Mouse (Mus musculus) limb, embryonic 15.5 days (tissue): Measurements from ENCODE around the gene Slc22a4. TPM values are rescaled to one million over a fixed set of nuclear protein-coding genes. Genes with fewer than 3 reads are reported as not detected.
"Not testable (repeated sequence)": the region's sequence is repeated elsewhere in the genome, so short reads cannot be mapped to it uniquely, and the experiment has no call there.

Source experiments
- ATAC-seq: fragments of 200-750 bp; cut with Nextera tagmentation; 2 replicates; pipeline ENCODE4 v1.8.0; 2017; ENCODE audit warnings: low read depth, moderate TSS enrichment; ENCODE audit not compliant: insufficient number of reproducible peaks, low FRiP score, low TSS enrichment
- H3K27ac ChIP-seq: fragments of 300-500 bp; sonication (generic); 2 replicates; pipeline ENCODE4 v1.5.1; 2015; ENCODE audit warnings: moderate library complexity, mild to moderate bottlenecking, inconsistent platforms
- H3K27me3 ChIP-seq: fragments of 300-500 bp; sonication (generic); 2 replicates; pipeline ENCODE4 v1.6.1; 2015; ENCODE audit warnings: inconsistent platforms
- H3K36me3 ChIP-seq: fragments of 300-500 bp; sonication (generic); 2 replicates; pipeline ENCODE4 v1.6.1; 2015; ENCODE audit warnings: inconsistent platforms
- H3K4me1 ChIP-seq: fragments of 300-500 bp; sonication (generic); 2 replicates; pipeline ENCODE4 v1.6.1; 2015; ENCODE audit warnings: inconsistent platforms
- H3K4me2 ChIP-seq: fragments of 300-500 bp; sonication (generic); 2 replicates; pipeline ENCODE4 v1.6.1; 2015; ENCODE audit warnings: mild to moderate bottlenecking, inconsistent platforms
- H3K4me3 ChIP-seq: fragments of 300-500 bp; sonication (generic); 2 replicates; pipeline ENCODE4 v1.5.1; 2015; ENCODE audit warnings: mild to moderate bottlenecking, inconsistent platforms
- H3K9ac ChIP-seq: fragments of 300-500 bp; sonication (generic); 2 replicates; pipeline ENCODE4 v1.6.1; 2015; ENCODE audit warnings: inconsistent platforms
- H3K9me3 ChIP-seq: fragments of 300-500 bp; sonication (generic); 2 replicates; pipeline ENCODE4 v1.6.1; 2016; ENCODE audit warnings: inconsistent platforms
- WGBS: fragments of 180-500 bp; shearing (Covaris S2); methylation state at CpG from one replicate; pipeline ENCODE4 v1.1.7; 2015; 5-methylcytosine and 5-hydroxymethylcytosine counted together
- polyA plus RNA-seq: library from polyadenylated mRNA; unstranded; fragments of >200 nt; fragmentation: Nextera tagmentation; extraction: Ambion mirVana; gene quantifications from 2 replicates; pipeline ENCODE4 v1.2.1, GENCODE M21; 2015

The Slc22a4 gene
- polyA plus RNA-seq, 1 experiment from 2014 or later = 6.9 TPM

- no peak for ATAC-seq
- no peaks in the 10 kb centered on the region for H3K27me3 ChIP-seq
- peaks cover 56% of the 10 kb centered on the region for H3K36me3 ChIP-seq
- H3K4me2 ChIP-seq = no peak overlapping the region
- no peak overlapping the region for H3K9ac ChIP-seq
- 31% methylated on average over 4 of the region's 6 CpGs for WGBS
- peaks cover 27% of the 10 kb centered on the region for H3K4me1 ChIP-seq
- H3K4me3 ChIP-seq = no peak overlapping the region
- no peaks in the 10 kb centered on the region for H3K9me3 ChIP-seq
- no peak overlapping the region for H3K27ac ChIP-seq
Observed at GRCm38 (mm10) chr11:54054257-54054656, 26.4 kb upstream of the Slc22a4 start.

- H3K36me3 ChIP-seq = peaks cover 56% of the 10 kb centered on the region
- H3K4me2 ChIP-seq = no peak overlapping the region
- H3K9me3 ChIP-seq = no peaks in the 10 kb centered on the region
- H3K4me3 ChIP-seq = no peak overlapping the region
- no peak for ATAC-seq
- peaks cover 15% of the 10 kb centered on the region for H3K4me1 ChIP-seq
- H3K27ac ChIP-seq = no peak overlapping the region
- WGBS = 87% methylated on average over 7 of the region's 7 CpGs
- H3K9ac ChIP-seq = no peak overlapping the region
- no peaks in the 10 kb centered on the region for H3K27me3 ChIP-seq
Observed at GRCm38 (mm10) chr11:54053090-54053489, 25.2 kb upstream of the Slc22a4 start.

DNA sequence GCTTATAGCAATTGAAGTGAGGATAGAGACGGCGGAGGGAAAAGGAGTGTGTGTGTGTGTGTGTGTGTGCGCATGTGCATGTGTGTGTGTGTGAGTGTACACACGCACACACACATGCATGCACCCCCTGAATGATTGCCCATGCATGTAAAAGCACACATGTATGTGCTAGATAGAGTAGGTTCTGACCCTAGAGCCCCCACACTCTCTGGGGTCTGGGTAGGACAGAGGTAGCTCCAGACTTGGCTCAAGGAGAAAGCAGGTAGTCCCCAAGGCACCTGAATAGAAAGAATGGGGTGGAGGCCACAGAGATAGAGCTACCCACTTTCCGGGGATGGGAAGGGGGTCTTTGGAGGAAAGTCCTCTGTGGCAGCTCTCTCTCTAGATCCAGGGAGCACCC, 24.2 kb upstream of the Slc22a4 start:
- Histone ChIP-seq H3K9me3 (no peaks in the 10 kb centered on the region), H3K9ac (no peak overlapping the region), H3K27me3 (no peaks in the 10 kb centered on the region), H3K4me2 (no peak overlapping the region), H3K4me3 (no peak overlapping the region), H3K27ac (no peak overlapping the region), H3K36me3 (peaks cover 52% of the 10 kb centered on the region), H3K4me1 (peaks cover 6% of the 10 kb centered on the region)
- WGBS = 90% methylated on average over 5 of the region's 5 CpGs
- no peak for ATAC-seq

DNA sequence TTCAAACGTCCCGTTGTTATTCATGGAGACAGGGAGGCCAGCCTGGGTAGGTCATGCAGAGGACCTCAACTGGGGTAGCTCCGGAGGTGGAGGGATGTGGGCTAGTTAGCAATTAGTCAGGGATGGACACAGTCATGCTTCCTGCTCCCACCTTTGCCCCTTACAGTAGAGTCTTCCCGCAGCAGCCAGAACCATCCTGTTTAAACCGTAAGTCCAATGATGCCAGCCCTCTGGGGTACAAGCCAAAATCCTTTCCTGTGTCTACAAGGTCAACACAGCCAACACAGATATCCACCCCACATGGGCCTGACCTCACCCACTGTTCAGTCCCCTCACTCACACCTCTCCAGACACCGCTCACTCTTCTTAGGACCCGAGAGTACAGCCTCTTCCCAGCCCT, 23.3 kb upstream of the Slc22a4 start:
- Histone ChIP-seq H3K36me3 (peaks cover 49% of the 10 kb centered on the region), H3K4me1 (no peaks in the 10 kb centered on the region)

DNA sequence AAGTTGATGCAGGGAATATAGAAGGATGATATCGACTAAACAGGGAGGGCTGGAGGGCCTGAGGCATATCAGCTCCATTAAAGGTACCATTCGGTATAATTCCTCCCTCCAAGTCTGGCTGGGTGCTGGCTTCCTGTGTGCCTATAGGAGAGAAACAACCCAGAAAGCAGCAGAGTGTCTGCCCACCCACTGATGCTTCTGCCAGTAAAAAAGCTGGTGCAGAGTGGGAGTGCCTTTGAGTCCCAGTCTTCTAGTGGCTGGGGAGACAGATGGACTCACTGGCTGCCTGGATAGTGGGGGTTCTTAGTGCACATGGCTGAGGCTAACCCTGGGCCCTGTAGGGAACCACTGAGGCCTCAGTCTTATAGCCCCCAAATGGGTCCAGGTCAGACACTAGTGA, 22.3 kb upstream of the Slc22a4 start:
- WGBS = 60% methylated on average over 2 of the region's 2 CpGs
- Histone ChIP-seq H3K27me3 (no peaks in the 10 kb centered on the region), H3K9me3 (no peaks in the 10 kb centered on the region), H3K36me3 (peaks cover 40% of the 10 kb centered on the region), H3K27ac (no peak overlapping the region), H3K9ac (no peak overlapping the region), H3K4me1 (no peaks in the 10 kb centered on the region), H3K4me2 (no peak overlapping the region), H3K4me3 (no peak overlapping the region)
- no peak for ATAC-seq

More for the DNA sequence above, 23.3 kb upstream of the Slc22a4 start:
- Histone ChIP-seq H3K9ac (no peak overlapping the region), H3K4me3 (no peak overlapping the region), H3K27me3 (no peaks in the 10 kb centered on the region), H3K4me2 (no peak overlapping the region), H3K9me3 (no peaks in the 10 kb centered on the region), H3K27ac (no peak overlapping the region)
- no peak for ATAC-seq
- WGBS = 83% methylated on average over 7 of the region's 7 CpGs

- no peaks in the 10 kb centered on the region for H3K9me3 ChIP-seq
- no peak overlapping the region for H3K4me3 ChIP-seq
- H3K27ac ChIP-seq = no peak overlapping the region
- no peak for ATAC-seq
- no peaks in the 10 kb centered on the region for H3K4me1 ChIP-seq
- WGBS = 92% methylated on average over 6 of the region's 6 CpGs
- H3K36me3 ChIP-seq = no peaks in the 10 kb centered on the region
- no peak overlapping the region for H3K4me2 ChIP-seq
- no peak overlapping the region for H3K9ac ChIP-seq
- H3K27me3 ChIP-seq = no peaks in the 10 kb centered on the region
Observed at GRCm38 (mm10) chr11:54040676-54041075, 12.8 kb upstream of the Slc22a4 start.

- H3K27ac ChIP-seq, ATAC-seq, H3K9me3 ChIP-seq, H3K36me3 ChIP-seq, H3K9ac ChIP-seq, H3K4me3 ChIP-seq, H3K27me3 ChIP-seq, H3K4me2 ChIP-seq: not testable (repeated sequence)
- H3K4me1 ChIP-seq = peaks cover 11% of the 10 kb centered on the region
- 100% methylated on average over 1 of the region's 3 CpGs for WGBS
Observed at GRCm38 (mm10) chr11:54032872-54033271, 5.0 kb upstream of the Slc22a4 start.

DNA sequence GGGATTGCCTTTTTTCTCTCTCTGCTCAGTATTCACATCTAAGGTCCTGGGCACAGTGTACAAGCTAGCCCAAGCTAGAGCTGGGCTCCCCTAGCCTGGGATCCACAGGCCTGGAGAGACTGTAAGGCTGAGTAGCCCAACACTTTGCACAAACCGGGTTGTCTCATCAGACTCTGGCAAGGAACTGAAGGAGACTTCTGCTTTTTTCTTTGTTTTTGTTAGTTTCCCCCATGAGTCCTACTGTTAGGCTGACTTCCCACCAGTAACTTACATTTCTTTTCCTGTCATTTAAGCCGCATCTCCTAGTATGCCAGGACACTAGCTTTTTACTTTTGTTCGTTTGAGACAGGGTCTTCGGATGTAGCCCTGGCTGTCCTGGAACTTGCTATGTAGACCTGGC, 1.1 kb upstream of the Slc22a4 start:
- H3K4me1 ChIP-seq = peaks cover 15% of the 10 kb centered on the region
- H3K27ac ChIP-seq = no peak overlapping the region
- H3K4me2 ChIP-seq = peak overlapping the region; percentile 92
- H3K9ac ChIP-seq = no peak overlapping the region
- no peaks in the 10 kb centered on the region for H3K9me3 ChIP-seq
- H3K36me3 ChIP-seq = no peaks in the 10 kb centered on the region
- peak overlapping the region; percentile 54 for H3K4me3 ChIP-seq
- ATAC-seq = no peak
- H3K27me3 ChIP-seq = peaks cover 18% of the 10 kb centered on the region; the same call in 1 of the 2 replicates
- WGBS = 79% methylated on average over 4 of the region's 4 CpGs

GRCm38 (mm10) chr11:54027131-54028043, 503 bp downstream of the Slc22a4 start:
- H3K27ac ChIP-seq = 0 out of 2 replicates have a peak overlapping the region, but pooled peaks have one; percentile 18

GRCm38 (mm10) chr11:54026491-54027041, 1.3 kb downstream of the Slc22a4 start:
- H3K36me3 ChIP-seq = no peaks in the 10 kb centered on the region
- H3K9me3 ChIP-seq = no peaks in the 10 kb centered on the region
- WGBS = 81% methylated on average over 1 of the region's 1 CpGs
- no peak overlapping the region for H3K9ac ChIP-seq
- H3K4me1 ChIP-seq = peaks cover 15% of the 10 kb centered on the region
- 0 out of 2 replicates have a peak overlapping the region, but pooled peaks have one; percentile 18 for H3K27ac ChIP-seq
- ATAC-seq = no peak
- H3K27me3 ChIP-seq = peaks cover 18% of the 10 kb centered on the region; the same call in 1 of the 2 replicates
- 0 out of 2 replicates have a peak overlapping the region, but pooled peaks have one; percentile 17 for H3K4me2 ChIP-seq
- peak overlapping the region; percentile 54 for H3K4me3 ChIP-seq

More at GRCm38 (mm10) chr11:54027131-54028043, 503 bp downstream of the Slc22a4 start:
- Histone ChIP-seq H3K4me2 (peak overlapping the region; percentile 92), H3K4me3 (peak overlapping the region; percentile 54), H3K9ac (peak overlapping the region; percentile 63), H3K9me3 (no peaks in the 10 kb centered on the region), H3K27me3 (peaks cover 18% of the 10 kb centered on the region; the same call in 1 of the 2 replicates), H3K4me1 (peaks cover 15% of the 10 kb centered on the region), H3K36me3 (no peaks in the 10 kb centered on the region)
- ATAC-seq = no peak
- WGBS = 17% methylated on average over 31 of the region's 31 CpGs

- Histone ChIP-seq H3K4me1 (no peaks in the 10 kb centered on the region), H3K36me3 (no peaks in the 10 kb centered on the region), H3K9me3 (no peaks in the 10 kb centered on the region), H3K27me3 (0 out of 2 replicates have a peak, but pooled peaks cover 2% of the 10 kb centered on the region), H3K9ac (no peak overlapping the region), H3K4me2 (no peak overlapping the region), H3K4me3 (no peak overlapping the region), H3K27ac (no peak overlapping the region)
- 88% methylated on average over 5 of the region's 5 CpGs for WGBS
- no peak for ATAC-seq
Observed at GRCm38 (mm10) chr11:54021396-54022093, 6.3 kb downstream of the Slc22a4 start.
